Comparison of ENCODE assay signal across 8 mouse cellular contexts in the genomic region with DNA sequence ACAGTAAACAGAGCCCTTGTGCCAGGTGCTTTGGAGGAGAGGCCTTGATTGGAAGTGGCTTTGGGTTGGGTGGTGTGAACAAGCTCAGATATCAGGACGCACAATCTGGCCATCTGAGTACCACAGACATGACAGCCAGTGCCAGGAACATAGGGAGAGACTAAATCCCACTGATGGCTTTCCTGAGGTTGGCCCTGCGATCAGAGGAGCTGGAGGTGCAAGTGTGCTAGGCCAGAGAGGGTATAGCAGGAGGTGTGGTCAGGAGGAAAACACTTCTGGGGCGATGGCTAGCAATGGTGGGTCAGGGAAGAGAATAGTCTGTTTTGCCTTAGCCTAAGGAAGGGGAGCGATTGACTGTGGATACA. TPM values are rescaled to one million over a fixed set of nuclear protein-coding genes. Genes with fewer than 3 reads are reported as not detected.
A peak's percentile ranks its signal among the peaks of the same experiment; 100 is the strongest.
DNase-seq lines count a peak whose midpoint lies in the region; ATAC-seq and TF ChIP-seq lines count a peak whose summit lies in the region.

No protein-coding gene starts in this region.

- H3K4me2 ChIP-seq in heart, embryonic 13.5 days: peak overlapping the region; percentile 91
- peak overlapping the region; percentile 96 for H3K4me2 ChIP-seq in hindbrain, embryonic 11.5 days (replicated peaks; ENCODE audit: low read depth, low read length)
- peak overlapping the region; percentile 88 for H3K4me2 ChIP-seq in midbrain, embryonic 13.5 days (replicated peaks)

- no peak for TF ChIP-seq CTCF in heart, adult 2 months (IDR thresholded peaks at IDR 0.05)
- TF ChIP-seq CTCF in thymus, adult 2 months (IDR thresholded peaks at IDR 0.05; ENCODE audit: borderline replicate concordance, control insufficient read depth, extremely low read depth, insufficient read depth, low read length, poor library complexity): no peak

- H3K4me3 ChIP-seq in heart, embryonic 13.5 days: peak overlapping the region; percentile 52
- no peak overlapping the region for H3K4me3 ChIP-seq in heart, adult 2 months
- peak overlapping the region; percentile 67 for H3K4me3 ChIP-seq in hindbrain, embryonic 11.5 days (ENCODE audit: low read depth, low read length)
- peak overlapping the region; percentile 76 for H3K4me3 ChIP-seq in midbrain, embryonic 13.5 days (replicated peaks)
- no peak overlapping the region for H3K4me3 ChIP-seq in thymus, adult 2 months (ENCODE audit: control insufficient read depth, insufficient read depth, low read length)

- DNase-seq in heart, adult 2 months: no peak
- DNase-seq in cerebellum, postnatal 10 days: peak; percentile 47 to 52
- DNase-seq in hindbrain, embryonic 11.5 days (ENCODE audit: low spot score): no peak
- no peak for DNase-seq in thymus, adult 2 months
- no peak for DNase-seq in thymus, postnatal 25 days
- no peak for DNase-seq in gastrocnemius, postnatal 25 days

- H3K27ac ChIP-seq in heart, embryonic 13.5 days (replicated peaks): no peak overlapping the region
- no peak overlapping the region for H3K27ac ChIP-seq in heart, adult 2 months
- H3K27ac ChIP-seq in hindbrain, embryonic 11.5 days (ENCODE audit: low read depth, low read length): no peak overlapping the region
- H3K27ac ChIP-seq in midbrain, embryonic 13.5 days: no peak overlapping the region; the same call in 1 of the 2 replicates
- H3K27ac ChIP-seq in thymus, adult 2 months (ENCODE audit: control insufficient read depth, insufficient read depth, low read length): no peak overlapping the region

- H3K27me3 ChIP-seq in heart, embryonic 13.5 days (replicated peaks): peaks cover 59% of the 10 kb centered on the region
- peaks cover 15% of the 10 kb centered on the region for H3K27me3 ChIP-seq in heart, adult 2 months (ENCODE audit: control insufficient read depth, insufficient read depth, low read length)
- H3K27me3 ChIP-seq in hindbrain, embryonic 11.5 days (ENCODE audit: control insufficient read depth, insufficient read depth, low read length): peaks cover 5% of the 10 kb centered on the region; the same call in 1 of the 2 replicates
- H3K27me3 ChIP-seq in midbrain, embryonic 13.5 days: 0 out of 2 replicates have a peak, but pooled peaks cover 6% of the 10 kb centered on the region
- H3K27me3 ChIP-seq in thymus, adult 2 months (ENCODE audit: control insufficient read depth, insufficient read depth, low read length): no peaks in the 10 kb centered on the region

- no peaks in the 10 kb centered on the region for H3K9me3 ChIP-seq in heart, embryonic 13.5 days
- no peaks in the 10 kb centered on the region for H3K9me3 ChIP-seq in hindbrain, embryonic 11.5 days (ENCODE audit: control insufficient read depth, low read length)
- peaks cover 4% of the 10 kb centered on the region; the same call in 1 of the 2 replicates for H3K9me3 ChIP-seq in midbrain, embryonic 13.5 days

- TF ChIP-seq EP300 in heart, adult 2 months (IDR thresholded peaks at IDR 0.05; ENCODE audit: insufficient read depth, low read depth, low read length): no peak

- TF ChIP-seq POLR2A in heart, adult 2 months (IDR thresholded peaks at IDR 0.05; ENCODE audit: insufficient read depth, low read depth, low read length): no peak
- TF ChIP-seq POLR2A in thymus, adult 2 months (IDR thresholded peaks at IDR 0.05; ENCODE audit: control insufficient read depth, extremely low read depth, insufficient read depth, low read length, poor library complexity): no peak

- H3K36me3 ChIP-seq in heart, embryonic 13.5 days: no peaks in the 10 kb centered on the region
- no peaks in the 10 kb centered on the region for H3K36me3 ChIP-seq in heart, adult 2 months (ENCODE audit: control insufficient read depth, insufficient read depth, low read length)
- no peaks in the 10 kb centered on the region for H3K36me3 ChIP-seq in hindbrain, embryonic 11.5 days (ENCODE audit: control insufficient read depth, insufficient read depth, low read length)
- peaks cover 38% of the 10 kb centered on the region for H3K36me3 ChIP-seq in midbrain, embryonic 13.5 days
- no peaks in the 10 kb centered on the region for H3K36me3 ChIP-seq in thymus, adult 2 months (ENCODE audit: control insufficient read depth, insufficient read depth, low read length)

- H3K9ac ChIP-seq in heart, embryonic 13.5 days: peak overlapping the region; percentile 67
- H3K9ac ChIP-seq in heart, adult 2 months (ENCODE audit: low read depth, low read length): no peak overlapping the region
- H3K9ac ChIP-seq in hindbrain, embryonic 11.5 days (ENCODE audit: low read depth, low read length): peak overlapping the region; percentile 84
- peak overlapping the region; percentile 90 for H3K9ac ChIP-seq in midbrain, embryonic 13.5 days (replicated peaks)

- 47% methylated on average over 4 of the region's 4 CpGs for WGBS in heart, embryonic 13.5 days
- 63% methylated on average over 4 of the region's 4 CpGs for WGBS in heart, adult 2 months
- WGBS in hindbrain, embryonic 11.5 days: 59% methylated on average over 4 of the region's 4 CpGs
- WGBS in midbrain, embryonic 13.5 days: 51% methylated on average over 4 of the region's 4 CpGs
- 15% methylated on average over 4 of the region's 4 CpGs for WGBS in thymus, adult 2 months

- intact Hi-C loops in heart, adult 2 months (cut with DNase I): no loop called here

- no peak for ATAC-seq in heart, embryonic 13.5 days (ENCODE audit: extremely low read depth, insufficient number of reproducible peaks, low FRiP score, low TSS enrichment)
- no peak for ATAC-seq in hindbrain, embryonic 11.5 days (ENCODE audit: low FRiP score)
- no peak for ATAC-seq in midbrain, embryonic 13.5 days

- peaks cover 26% of the 10 kb centered on the region for H3K4me1 ChIP-seq in heart, embryonic 13.5 days
- no peaks in the 10 kb centered on the region for H3K4me1 ChIP-seq in heart, adult 2 months (ENCODE audit: control insufficient read depth, insufficient read depth, low read length)
- H3K4me1 ChIP-seq in hindbrain, embryonic 11.5 days (replicated peaks; ENCODE audit: control insufficient read depth, insufficient read depth, low read length): peaks cover 10% of the 10 kb centered on the region
- peaks cover 30% of the 10 kb centered on the region for H3K4me1 ChIP-seq in midbrain, embryonic 13.5 days (replicated peaks)
- peaks cover 35% of the 10 kb centered on the region for H3K4me1 ChIP-seq in thymus, adult 2 months (replicated peaks; ENCODE audit: control insufficient read depth, insufficient read depth, low read length)

- H3K79me2 ChIP-seq in heart, adult 2 months (replicated peaks; ENCODE audit: control insufficient read depth, insufficient read depth, low read length): no peaks in the 10 kb centered on the region

RNA-seq across cellular contexts. Expression of a gene that starts 1.3 kb away (rescaled TPM):
- 2.8 and 3.1 TPM in 2 replicates for polyA plus RNA-seq in heart, embryonic 13.5 days (2015; fragmentation: Nextera tagmentation; extraction: Ambion mirVana)
- total RNA-seq in heart, adult 2 months (2021): under 1 TPM in 1 of 2 experiments, not detected in 1; 0.18 TPM
- 0.41 TPM in 1 of 2 replicates, not detected in the other for polyA plus RNA-seq in heart, adult 2 months (2012; rRNA removed)
- polyA plus RNA-seq in hindbrain, embryonic 11.5 days (2014; fragmentation: Nextera tagmentation; extraction: Ambion mirVana): 8.9 and 10.8 TPM in 2 replicates
- polyA plus RNA-seq in midbrain, embryonic 13.5 days (2015; fragmentation: Nextera tagmentation; extraction: Ambion mirVana): 24.7 and 30.2 TPM in 2 replicates
- polyA plus RNA-seq in thymus, adult 2 months (2012; rRNA removed): 47.6 and 60.9 TPM in 2 replicates
- under 1 TPM; 0.33 to 0.46 TPM for total RNA-seq in gastrocnemius, postnatal 25 days (2021)

RNA-seq across cellular contexts. Expression of a gene that starts 30.8 kb away (rescaled TPM):
- 20.6 and 21.8 TPM in 2 replicates for polyA plus RNA-seq in heart, embryonic 13.5 days (2015; fragmentation: Nextera tagmentation; extraction: Ambion mirVana)
- under 1 TPM; 0.34 to 0.52 TPM for total RNA-seq in heart, adult 2 months (2021)
- 0.45 and 0.67 TPM in 2 replicates for polyA plus RNA-seq in heart, adult 2 months (2012; rRNA removed)
- polyA plus RNA-seq in hindbrain, embryonic 11.5 days (2014; fragmentation: Nextera tagmentation; extraction: Ambion mirVana): 28.8 and 31.4 TPM in 2 replicates
- 21.3 and 21.6 TPM in 2 replicates for polyA plus RNA-seq in midbrain, embryonic 13.5 days (2015; fragmentation: Nextera tagmentation; extraction: Ambion mirVana)
- polyA plus RNA-seq in thymus, adult 2 months (2012; rRNA removed): 96.2 and 125 TPM in 2 replicates
- total RNA-seq in gastrocnemius, postnatal 25 days (2021): under 1 TPM; 0.46 to 0.54 TPM

RNA-seq across cellular contexts. Expression of a gene that starts 40.9 kb away (rescaled TPM):
- polyA plus RNA-seq in heart, embryonic 13.5 days (2015; fragmentation: Nextera tagmentation; extraction: Ambion mirVana): 408 and 464 TPM in 2 replicates
- total RNA-seq in heart, adult 2 months (2021): 100 to 1,000 TPM; 194 to 200 TPM
- 429 and 531 TPM in 2 replicates for polyA plus RNA-seq in heart, adult 2 months (2012; rRNA removed)
- polyA plus RNA-seq in hindbrain, embryonic 11.5 days (2014; fragmentation: Nextera tagmentation; extraction: Ambion mirVana): 76.0 and 84.7 TPM in 2 replicates
- polyA plus RNA-seq in midbrain, embryonic 13.5 days (2015; fragmentation: Nextera tagmentation; extraction: Ambion mirVana): 31.0 and 35.1 TPM in 2 replicates
- polyA plus RNA-seq in thymus, adult 2 months (2012; rRNA removed): 904 and 1,218 TPM in 2 replicates
- 100 to 1,000 TPM in 1 of 2 experiments, 10 to 100 TPM in 1; 90.0 to 150 TPM for total RNA-seq in gastrocnemius, postnatal 25 days (2021)

RNA-seq across cellular contexts. Expression of a gene that starts 47.0 kb away (rescaled TPM):
- polyA plus RNA-seq in heart, embryonic 13.5 days (2015; fragmentation: Nextera tagmentation; extraction: Ambion mirVana): 1,302 and 1,499 TPM in 2 replicates
- total RNA-seq in heart, adult 2 months (2021): 1,000 to 10,000 TPM; 1,390 to 1,660 TPM
- polyA plus RNA-seq in heart, adult 2 months (2012; rRNA removed): 3,159 and 3,188 TPM in 2 replicates
- 208 TPM in 2 replicates for polyA plus RNA-seq in hindbrain, embryonic 11.5 days (2014; fragmentation: Nextera tagmentation; extraction: Ambion mirVana)
- polyA plus RNA-seq in midbrain, embryonic 13.5 days (2015; fragmentation: Nextera tagmentation; extraction: Ambion mirVana): 360 TPM in 2 replicates
- polyA plus RNA-seq in thymus, adult 2 months (2012; rRNA removed): 95.9 and 282 TPM in 2 replicates
- total RNA-seq in gastrocnemius, postnatal 25 days (2021): 10 to 100 TPM; 39.5 to 52.5 TPM

Comparison
In these comparisons a context has a peak if more than half of its experiments do, and no peak if none do; other contexts are left out.
1. H3K4me3 ChIP-seq: peak in heart, embryonic 13.5 days (single experiment), hindbrain, embryonic 11.5 days (single experiment) and midbrain, embryonic 13.5 days (single experiment); none in heart, adult 2 months (single experiment) and thymus, adult 2 months (single experiment).
2. RNA of a gene that starts 30.8 kb away (polyA plus RNA-seq): 96.2 to 125 TPM in thymus, adult 2 months, 28.8 to 31.4 TPM in hindbrain, embryonic 11.5 days, 20.6 to 21.8 TPM in heart, embryonic 13.5 days and 21.3 to 21.6 TPM in midbrain, embryonic 13.5 days; 0.45 to 0.67 TPM in heart, adult 2 months; every median in the first group is over 10 times any median in the second.
3. DNase-seq: peak in cerebellum, postnatal 10 days (2 of 2); none in heart, adult 2 months (0 of 2), hindbrain, embryonic 11.5 days (single experiment), thymus, adult 2 months (single experiment), thymus, postnatal 25 days (single experiment) and gastrocnemius, postnatal 25 days (single experiment).
4. Peak in every context shown above with its lines, with median percentiles within 50 percentile points of each other: H3K4me2 ChIP-seq.